Mouse (Mus musculus): ENCODE data around the gene Camta2. TPM values are rescaled to one million over a fixed set of nuclear protein-coding genes. Genes with fewer than 3 reads are reported as not detected.

The Camta2 gene
- polyA plus RNA-seq, 1 experiment from 2014 or later: 6.5 TPM

GRCm38 (mm10) chr11:70688372-70688771 is 467 bp upstream of the Camta2 start:
- ATAC-seq (ENCODE audit: low FRiP score, low TSS enrichment) (no peak), DNase-seq (ENCODE audit: low spot score) (no peak)
- Histone ChIP-seq H3K27ac (replicated peaks) (peak overlapping the region; percentile 95), H3K9ac (ENCODE audit: low read length) (peak overlapping the region; percentile 87), H3K4me2 (replicated peaks; ENCODE audit: low read depth) (peak overlapping the region; percentile 94), H3K9me3 (ENCODE audit: control insufficient read depth, low read length) (no peaks in the 10 kb centered on the region), H3K4me1 (replicated peaks; ENCODE audit: control insufficient read depth, insufficient read depth) (0 out of 2 replicates have a peak, but pooled peaks cover 4% of the 10 kb centered on the region), H3K4me3 (ENCODE audit: low read depth, low read length) (peak overlapping the region; percentile 85), H3K36me3 (ENCODE audit: control insufficient read depth, insufficient read depth, low read length) (0 out of 2 replicates have a peak, but pooled peaks cover 6% of the 10 kb centered on the region), H3K27me3 (ENCODE audit: control insufficient read depth, insufficient read depth, low read length) (no peaks in the 10 kb centered on the region)
- 12% methylated on average over 8 of the region's 8 CpGs for WGBS
- TF ChIP-seq EP300 (optimal IDR thresholded peaks at IDR 0.05) (no peak), CTCF (IDR thresholded peaks at IDR 0.05; ENCODE audit: low read depth) (no peak)

- Histone ChIP-seq H3K4me1 (replicated peaks; ENCODE audit: control insufficient read depth, insufficient read depth) (0 out of 2 replicates have a peak, but pooled peaks cover 4% of the 10 kb centered on the region), H3K9me3 (ENCODE audit: control insufficient read depth, low read length) (no peaks in the 10 kb centered on the region)
- peak; percentile 46 for ATAC-seq (ENCODE audit: low FRiP score, low TSS enrichment)
These were observed 871 bp downstream of the Camta2 start for GRCm38 (mm10) chr11:70686901-70687566.

GRCm38 (mm10) chr11:70683640-70684039 is 4.3 kb downstream of the Camta2 start:
- Histone ChIP-seq H3K9ac (ENCODE audit: low read length) (no peak overlapping the region), H3K4me1 (replicated peaks; ENCODE audit: control insufficient read depth, insufficient read depth) (0 out of 2 replicates have a peak, but pooled peaks cover 4% of the 10 kb centered on the region), H3K4me2 (replicated peaks; ENCODE audit: low read depth) (no peak overlapping the region), H3K27ac (replicated peaks) (no peak overlapping the region), H3K4me3 (ENCODE audit: low read depth, low read length) (no peak overlapping the region), H3K9me3 (ENCODE audit: control insufficient read depth, low read length) (no peaks in the 10 kb centered on the region), H3K27me3 (ENCODE audit: control insufficient read depth, insufficient read depth, low read length) (no peaks in the 10 kb centered on the region), H3K36me3 (ENCODE audit: control insufficient read depth, insufficient read depth, low read length) (peaks cover 21% of the 10 kb centered on the region; the same call in 1 of the 2 replicates)
- TF ChIP-seq EP300 (optimal IDR thresholded peaks at IDR 0.05) (no peak), CTCF (IDR thresholded peaks at IDR 0.05; ENCODE audit: low read depth) (no peak)
- 82% methylated on average over 5 of the region's 5 CpGs for WGBS
- ATAC-seq (ENCODE audit: low FRiP score, low TSS enrichment): no peak
- DNase-seq (ENCODE audit: low spot score): no peak

More at GRCm38 (mm10) chr11:70686901-70687566, 871 bp downstream of the Camta2 start:
- H3K9ac ChIP-seq (ENCODE audit: low read length): peak overlapping the region; percentile 87
- H3K36me3 ChIP-seq (ENCODE audit: control insufficient read depth, insufficient read depth, low read length): peaks cover 11% of the 10 kb centered on the region; the same call in 1 of the 2 replicates
- peak; percentile 45 for DNase-seq (ENCODE audit: low spot score)
- no peaks in the 10 kb centered on the region for H3K27me3 ChIP-seq (ENCODE audit: control insufficient read depth, insufficient read depth, low read length)
- peak overlapping the region; percentile 94 for H3K4me2 ChIP-seq (replicated peaks; ENCODE audit: low read depth)
- TF ChIP-seq EP300 (optimal IDR thresholded peaks at IDR 0.05) (no peak), CTCF (IDR thresholded peaks at IDR 0.05; ENCODE audit: low read depth) (peak; percentile 47)
- H3K4me3 ChIP-seq (ENCODE audit: low read depth, low read length): peak overlapping the region; percentile 85
- peak overlapping the region; percentile 95 for H3K27ac ChIP-seq (replicated peaks)
- WGBS: 2% methylated on average over 16 of the region's 16 CpGs

GRCm38 (mm10) chr11:70681897-70682581 is 5.9 kb downstream of the Camta2 start:
- Histone ChIP-seq H3K4me2 (replicated peaks; ENCODE audit: low read depth) (no peak overlapping the region), H3K9me3 (ENCODE audit: control insufficient read depth, low read length) (no peaks in the 10 kb centered on the region), H3K9ac (ENCODE audit: low read length) (no peak overlapping the region), H3K4me3 (ENCODE audit: low read depth, low read length) (no peak overlapping the region), H3K27ac (replicated peaks) (no peak overlapping the region), H3K27me3 (ENCODE audit: control insufficient read depth, insufficient read depth, low read length) (no peaks in the 10 kb centered on the region), H3K36me3 (ENCODE audit: control insufficient read depth, insufficient read depth, low read length) (peaks cover 21% of the 10 kb centered on the region; the same call in 1 of the 2 replicates), H3K4me1 (replicated peaks; ENCODE audit: control insufficient read depth, insufficient read depth) (no peaks in the 10 kb centered on the region)
- WGBS: 32% methylated on average over 11 of the region's 11 CpGs
- peak; percentile 51 for DNase-seq (ENCODE audit: low spot score)
- peak; percentile 70 for ATAC-seq (ENCODE audit: low FRiP score, low TSS enrichment)
- TF ChIP-seq CTCF (IDR thresholded peaks at IDR 0.05; ENCODE audit: low read depth): peak; percentile 87
- TF ChIP-seq EP300 (optimal IDR thresholded peaks at IDR 0.05): no peak

- peaks cover 24% of the 10 kb centered on the region for H3K36me3 ChIP-seq (ENCODE audit: control insufficient read depth, insufficient read depth, low read length)
- no peak overlapping the region for H3K4me3 ChIP-seq (ENCODE audit: low read depth, low read length)
- WGBS: 67% methylated on average over 12 of the region's 12 CpGs
- TF ChIP-seq CTCF (IDR thresholded peaks at IDR 0.05; ENCODE audit: low read depth) (no peak), EP300 (optimal IDR thresholded peaks at IDR 0.05) (no peak)
- no peaks in the 10 kb centered on the region for H3K4me1 ChIP-seq (replicated peaks; ENCODE audit: control insufficient read depth, insufficient read depth)
- no peak overlapping the region for H3K4me2 ChIP-seq (replicated peaks; ENCODE audit: low read depth)
- no peaks in the 10 kb centered on the region for H3K9me3 ChIP-seq (ENCODE audit: control insufficient read depth, low read length)
- no peak for DNase-seq (ENCODE audit: low spot score)
- ATAC-seq (ENCODE audit: low FRiP score, low TSS enrichment): no peak
- H3K27ac ChIP-seq (replicated peaks): no peak overlapping the region
- H3K27me3 ChIP-seq (ENCODE audit: control insufficient read depth, insufficient read depth, low read length): no peaks in the 10 kb centered on the region
- H3K9ac ChIP-seq (ENCODE audit: low read length): no peak overlapping the region
These were observed 6.7 kb downstream of the Camta2 start for GRCm38 (mm10) chr11:70681170-70681569.

GRCm38 (mm10) chr11:70679894-70680293 is 8.0 kb downstream of the Camta2 start:
- DNase-seq (ENCODE audit: low spot score) (no peak), ATAC-seq (ENCODE audit: low FRiP score, low TSS enrichment) (no peak)
- no peaks in the 10 kb centered on the region for H3K9me3 ChIP-seq (ENCODE audit: control insufficient read depth, low read length)
- H3K27me3 ChIP-seq (ENCODE audit: control insufficient read depth, insufficient read depth, low read length): no peaks in the 10 kb centered on the region
- H3K9ac ChIP-seq (ENCODE audit: low read length): no peak overlapping the region
- WGBS: 93% methylated on average over 8 of the region's 8 CpGs
- TF ChIP-seq CTCF (IDR thresholded peaks at IDR 0.05; ENCODE audit: low read depth) (no peak), EP300 (optimal IDR thresholded peaks at IDR 0.05) (no peak)
- no peaks in the 10 kb centered on the region for H3K4me1 ChIP-seq (replicated peaks; ENCODE audit: control insufficient read depth, insufficient read depth)
- H3K27ac ChIP-seq (replicated peaks): no peak overlapping the region
- peaks cover 24% of the 10 kb centered on the region for H3K36me3 ChIP-seq (ENCODE audit: control insufficient read depth, insufficient read depth, low read length)
- H3K4me2 ChIP-seq (replicated peaks; ENCODE audit: low read depth): no peak overlapping the region
- H3K4me3 ChIP-seq (ENCODE audit: low read depth, low read length): no peak overlapping the region
